Mouse (Mus musculus) heart, postnatal 0 days (tissue): ENCODE results near the gene Zfp317. TPM values are rescaled to one million over a fixed set of nuclear protein-coding genes. Genes with fewer than 3 reads are reported as not detected.
"Not testable (repeated sequence)": the region's sequence is repeated elsewhere in the genome, so short reads cannot be mapped to it uniquely, and the experiment has no call there.

Experiments
- ATAC-seq: fragments of 200-750 bp; cut with Nextera tagmentation; 2 replicates; pipeline ENCODE4 v1.8.0; 2017; ENCODE audit warnings: low read depth, moderate number of reproducible peaks, moderate library complexity; ENCODE audit not compliant: insufficient read depth
- DNase-seq: peaks from one replicate; pipeline ENCODE4 v3.0.0-alpha.2; 2016; ENCODE audit warnings: low spot score
- H3K27ac ChIP-seq: fragments of 300-500 bp; sonication (generic); 2 replicates; pipeline ENCODE4 v1.5.1; 2014; ENCODE audit warnings: low read depth, mild to moderate bottlenecking
- H3K27me3 ChIP-seq: fragments of 300-500 bp; sonication (generic); 2 replicates; pipeline ENCODE4 v1.6.1; 2014; ENCODE audit warnings: low read length, mixed read lengths; ENCODE audit not compliant: control insufficient read depth, insufficient read depth
- H3K36me3 ChIP-seq: fragments of 300-500 bp; sonication (generic); replicated peaks from 2 replicates; pipeline ENCODE4 v1.6.1; 2014; ENCODE audit warnings: low read length, mixed read lengths; ENCODE audit not compliant: control insufficient read depth, insufficient read depth
- H3K4me1 ChIP-seq: fragments of 300-500 bp; sonication (generic); 2 replicates; pipeline ENCODE4 v1.6.1; 2014; ENCODE audit warnings: antibody characterized with exemption; ENCODE audit not compliant: control insufficient read depth, insufficient read depth
- H3K4me2 ChIP-seq: fragments of 300-500 bp; sonication (generic); 2 replicates; pipeline ENCODE4 v1.6.1; 2014; ENCODE audit warnings: low read depth, mild to moderate bottlenecking, low read length, moderate library complexity
- H3K4me3 ChIP-seq: fragments of 300-500 bp; sonication (generic); 2 replicates; pipeline ENCODE4 v1.5.1; 2014; ENCODE audit warnings: low read depth, low read length
- H3K9ac ChIP-seq: fragments of 300-500 bp; sonication (generic); replicated peaks from 2 replicates; pipeline ENCODE4 v1.6.1; 2014; ENCODE audit warnings: low read depth, low read length, mixed read lengths
- H3K9me3 ChIP-seq: fragments of 300-500 bp; sonication (generic); replicated peaks from 2 replicates; pipeline ENCODE4 v1.6.1; 2016; ENCODE audit warnings: low read length; ENCODE audit not compliant: control insufficient read depth
- CTCF ChIP-seq: IDR thresholded peaks from 2 replicates; pipeline ENCODE4 v1.5.1; 2016; ENCODE audit warnings: antibody characterized with exemption, control low read depth, low read depth
- EP300 ChIP-seq: IDR thresholded peaks from 2 replicates; pipeline ENCODE4 v1.6.1; 2016; ENCODE audit warnings: antibody characterized with exemption, low read depth
- WGBS: fragments of 180-500 bp; shearing (Covaris S2); extraction: QIAGEN DNeasy Blood & Tissue Kit; methylation state at CpG from one replicate; pipeline ENCODE4 v1.1.7; 2014; 5-methylcytosine and 5-hydroxymethylcytosine counted together
- polyA plus RNA-seq: library from polyadenylated mRNA; unstranded; fragments of >200 nt; fragmentation: Nextera tagmentation; extraction: Ambion mirVana; gene quantifications from 2 replicates; pipeline ENCODE4 v1.2.1, GENCODE M21; 2015
- total RNA-seq: library from RNA; depleted of rRNA; stranded (reverse); fragments of >200 nt; gene quantifications from 2 replicates; pipeline ENCODE4 v1.2.3, GENCODE M21; 2014; ENCODE audit warnings: low replicate concordance; rRNA removed

The Zfp317 gene
- total and polyA plus RNA-seq, 2 experiments from 2014 or later, result 11.5 to 22.8 TPM

DNA sequence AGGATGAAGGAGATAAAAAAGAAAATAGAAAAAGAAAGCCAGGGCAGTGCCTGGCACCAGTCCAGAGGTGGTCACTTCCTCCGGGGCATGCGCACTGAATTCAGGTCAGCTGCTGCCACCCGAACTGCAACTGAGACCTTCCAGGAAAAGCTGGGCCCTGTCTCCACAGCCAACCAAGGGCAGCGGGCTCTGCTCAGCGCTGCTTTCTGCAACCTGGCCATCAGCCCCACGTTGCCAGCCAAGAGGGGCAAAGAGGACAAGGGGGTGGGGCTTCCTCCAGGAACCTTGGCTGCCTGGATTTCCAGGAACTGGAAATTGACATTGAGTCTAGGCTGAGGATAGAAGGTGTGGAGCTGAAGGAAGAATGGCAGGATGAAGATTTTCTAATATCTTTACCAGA lies 68.4 kb downstream of the Zfp317 start:
- Histone ChIP-seq H3K9ac (no peak overlapping the region), H3K27ac (no peak overlapping the region), H3K27me3 (no peaks in the 10 kb centered on the region), H3K9me3 (no peaks in the 10 kb centered on the region), H3K4me3 (no peak overlapping the region), H3K4me1 (no peaks in the 10 kb centered on the region), H3K4me2 (no peak overlapping the region), H3K36me3 (no peaks in the 10 kb centered on the region)
- DNase-seq (no peak), ATAC-seq (no peak)
- no peak for TF ChIP-seq CTCF
- TF ChIP-seq EP300, result no peak
- WGBS, result 75% methylated on average over 6 of the region's 6 CpGs

DNA sequence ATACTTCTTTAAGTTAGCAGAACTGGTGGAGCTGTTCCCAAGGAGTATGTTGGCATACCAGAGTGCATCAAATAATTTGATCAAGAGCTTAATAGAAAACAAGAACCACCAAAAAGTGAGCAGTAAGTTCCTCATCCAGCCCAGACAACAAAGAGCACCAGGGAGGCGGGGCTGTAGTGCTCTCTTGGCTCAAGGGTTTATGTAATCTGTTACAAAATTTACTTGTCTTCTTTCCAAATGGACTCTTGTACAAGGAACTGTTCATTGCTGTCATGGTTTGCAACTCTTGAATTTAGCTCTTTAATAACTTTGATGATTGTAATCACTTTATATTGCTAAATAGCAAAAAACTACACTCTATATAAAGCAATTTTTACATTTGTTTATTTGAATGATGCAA lies 69.5 kb downstream of the Zfp317 start:
- Histone ChIP-seq H3K27me3 (no peaks in the 10 kb centered on the region), H3K4me2 (no peak overlapping the region), H3K36me3 (no peaks in the 10 kb centered on the region), H3K27ac (no peak overlapping the region), H3K9me3 (no peaks in the 10 kb centered on the region), H3K4me3 (no peak overlapping the region), H3K9ac (no peak overlapping the region), H3K4me1 (no peaks in the 10 kb centered on the region)
- DNase-seq (no peak), ATAC-seq (no peak)
- TF ChIP-seq CTCF (no peak), EP300 (no peak)
- WGBS, result 71% methylated on average over 1 of the region's 1 CpGs

DNA sequence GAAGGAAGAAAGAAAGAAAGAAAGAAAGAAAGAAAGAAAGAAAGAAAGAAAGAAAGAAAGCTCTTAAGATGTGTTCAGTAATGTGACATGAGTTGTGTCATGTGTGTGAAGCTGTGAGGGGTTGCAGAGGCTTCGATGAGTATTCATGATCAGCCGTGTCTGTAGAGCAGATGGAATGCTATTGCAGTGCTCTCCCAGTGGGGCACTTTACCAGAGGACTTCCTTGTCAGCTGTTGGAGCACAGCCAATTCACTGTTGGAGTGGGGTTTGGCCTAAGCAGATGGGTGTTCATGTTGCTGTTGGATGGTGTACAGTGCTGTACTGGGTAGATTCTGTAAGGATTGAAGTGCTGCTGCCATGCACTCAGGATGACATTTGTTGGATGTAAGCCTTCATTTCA lies 70.5 kb downstream of the Zfp317 start:
- ATAC-seq, result no peak
- 62% methylated on average over 2 of the region's 2 CpGs for WGBS
- Histone ChIP-seq H3K9ac (no peak overlapping the region), H3K36me3 (no peaks in the 10 kb centered on the region), H3K27ac (no peak overlapping the region), H3K4me3 (no peak overlapping the region), H3K4me1 (no peaks in the 10 kb centered on the region), H3K27me3 (no peaks in the 10 kb centered on the region), H3K9me3 (no peaks in the 10 kb centered on the region), H3K4me2 (no peak overlapping the region)
- DNase-seq, result no peak
- no peak for TF ChIP-seq EP300
- no peak for TF ChIP-seq CTCF

- H3K9me3 ChIP-seq, H3K36me3 ChIP-seq, H3K4me3 ChIP-seq, ATAC-seq, H3K4me2 ChIP-seq, H3K27me3 ChIP-seq, DNase-seq, H3K27ac ChIP-seq, H3K9ac ChIP-seq, H3K4me1 ChIP-seq: not testable (repeated sequence)
- WGBS, result 38% methylated on average over 2 of the region's 2 CpGs
Measured at GRCm38 (mm10) chr9:19694285-19694684, 72.4 kb downstream of the Zfp317 start.

GRCm38 (mm10) chr9:19694898-19695379 lies 73.0 kb downstream of the Zfp317 start:
- H3K4me3 ChIP-seq, DNase-seq, H3K27me3 ChIP-seq, ATAC-seq, H3K9me3 ChIP-seq, H3K9ac ChIP-seq, H3K4me1 ChIP-seq, H3K27ac ChIP-seq, H3K36me3 ChIP-seq, H3K4me2 ChIP-seq: not testable (repeated sequence)
- 66% methylated on average over 9 of the region's 9 CpGs for WGBS

Other genes starting within 250 kb of the Zfp317 start
- gene Olfr847, start 243.4 kb upstream of the Zfp317 start, total RNA-seq, result not detected in 2 replicates
- gene Olfr847, start 243.4 kb upstream of the Zfp317 start, polyA plus RNA-seq, result not detected in 2 replicates
- gene Olfr849, start 181.8 kb upstream of the Zfp317 start, total RNA-seq, result not detected in 2 replicates
- gene Olfr849, start 181.8 kb upstream of the Zfp317 start, polyA plus RNA-seq, result not detected in 2 replicates
- not detected in 2 replicates for gene Olfr850, start 143.9 kb upstream of the Zfp317 start, total RNA-seq
- not detected in 2 replicates for gene Olfr850, start 143.9 kb upstream of the Zfp317 start, polyA plus RNA-seq
- not detected in 2 replicates for gene Olfr851, start 128.8 kb upstream of the Zfp317 start, total RNA-seq
- not detected in 2 replicates for gene Olfr851, start 128.8 kb upstream of the Zfp317 start, polyA plus RNA-seq
- gene Olfr853, start 81.0 kb upstream of the Zfp317 start, total RNA-seq, result not detected in 2 replicates
- not detected in 2 replicates for gene Olfr853, start 81.0 kb upstream of the Zfp317 start, polyA plus RNA-seq
- not detected in 2 replicates for gene Olfr854, start 54.7 kb upstream of the Zfp317 start, total RNA-seq
- gene Olfr854, start 54.7 kb upstream of the Zfp317 start, polyA plus RNA-seq, result not detected in 2 replicates
- not detected in 2 replicates for gene Olfr855, start 39.5 kb upstream of the Zfp317 start, total RNA-seq
- gene Olfr855, start 39.5 kb upstream of the Zfp317 start, polyA plus RNA-seq, result not detected in 2 replicates
- gene Olfr857, start 87.3 kb downstream of the Zfp317 start, total RNA-seq, result not detected in 2 replicates
- gene Olfr857, start 87.3 kb downstream of the Zfp317 start, polyA plus RNA-seq, result not detected in 2 replicates
- gene Olfr58, start 158.2 kb downstream of the Zfp317 start, total RNA-seq, result not detected in 2 replicates
- not detected in 2 replicates for gene Olfr58, start 158.2 kb downstream of the Zfp317 start, polyA plus RNA-seq
- gene Olfr859, start 182.8 kb downstream of the Zfp317 start, total RNA-seq, result not detected in 2 replicates
- gene Olfr859, start 182.8 kb downstream of the Zfp317 start, polyA plus RNA-seq, result not detected in 2 replicates
- gene Olfr860, start 227.6 kb downstream of the Zfp317 start, total RNA-seq, result not detected in 2 replicates
- not detected in 2 replicates for gene Olfr860, start 227.6 kb downstream of the Zfp317 start, polyA plus RNA-seq